ENCODE assay signal across 8 mouse cellular contexts in the genomic region with DNA sequence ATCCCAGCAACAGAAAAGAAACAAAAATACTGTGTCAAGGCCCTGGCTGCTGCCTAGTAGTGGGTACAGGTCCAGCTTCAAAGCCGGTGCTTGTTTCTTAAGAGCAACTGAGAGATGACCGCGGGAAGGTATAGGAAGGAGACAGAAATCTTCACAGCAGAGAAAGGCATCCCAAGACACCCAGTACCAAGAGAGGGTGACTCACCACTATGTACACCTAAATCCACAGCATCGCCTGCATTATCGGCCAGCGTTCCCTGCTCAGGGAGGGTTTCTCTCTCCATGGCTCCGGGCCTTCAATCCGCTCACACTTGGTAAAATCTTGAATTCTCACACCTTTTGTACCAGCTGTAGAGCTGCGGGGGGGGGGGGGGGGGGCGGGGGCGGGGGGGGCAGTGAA. TPM values are rescaled to one million over a fixed set of nuclear protein-coding genes. Genes with fewer than 3 reads are reported as not detected.
DNase-seq lines count a peak whose midpoint lies in the region; ATAC-seq and TF ChIP-seq lines count a peak whose summit lies in the region.

Nsmce4a (minus strand) TSS at position 298 of the 400 bp plus-strand sequence.

- DNase-seq in heart, adult 11 months, result peak; percentile 78
- DNase-seq in heart, adult 9 months (ENCODE audit: low spot score in 2 of 2), result no peak
- no peak for DNase-seq in adrenal gland, postnatal 10 days
- no peak for DNase-seq in gastrocnemius, adult 2 months
- DNase-seq in hindbrain, embryonic 14.5 days (ENCODE audit: low spot score), result no peak
- no peak for DNase-seq in spleen, postnatal 14 days (ENCODE audit: low spot score in 2 of 2)
- DNase-seq in cerebellum, adult 8-10 months, result no peak

- no peaks in the 10 kb centered on the region for H3K36me3 ChIP-seq in hindbrain, embryonic 14.5 days (replicated peaks; ENCODE audit: control insufficient read depth, insufficient read depth)
- H3K36me3 ChIP-seq in liver, embryonic 15.5 days (replicated peaks), result no peaks in the 10 kb centered on the region

- TF ChIP-seq CTCF in gastrocnemius, adult 2 months (IDR thresholded peaks at IDR 0.05), result no peak

- no peak within 1 kb of the TSS for H3K9ac ChIP-seq in hindbrain, embryonic 14.5 days
- H3K9ac ChIP-seq in liver, embryonic 15.5 days, result no peak within 1 kb of the TSS

- no peak for ATAC-seq in hindbrain, embryonic 14.5 days (ENCODE audit: low FRiP score)
- ATAC-seq in liver, embryonic 15.5 days (ENCODE audit: insufficient read depth), result no peak

- H3K27me3 ChIP-seq in hindbrain, embryonic 14.5 days (ENCODE audit: control insufficient read depth, insufficient read depth, low read length), result no peaks in the 10 kb centered on the region
- H3K27me3 ChIP-seq in liver, embryonic 15.5 days, result no peaks in the 10 kb centered on the region

- WGBS in hindbrain, embryonic 14.5 days, result 91% methylated on average over 8 of the region's 11 CpGs
- 66% methylated on average over 11 of the region's 11 CpGs for WGBS in liver, embryonic 15.5 days (ENCODE audit: insufficient replicate concordance)

- peak within 1 kb of the TSS; percentile 9; the same call in 1 of the 2 replicates for H3K4me3 ChIP-seq in gastrocnemius, adult 2 months
- no peak within 1 kb of the TSS for H3K4me3 ChIP-seq in hindbrain, embryonic 14.5 days (replicated peaks; ENCODE audit: low read length)
- no peak within 1 kb of the TSS for H3K4me3 ChIP-seq in liver, embryonic 15.5 days (replicated peaks)

- H3K27ac ChIP-seq in gastrocnemius, adult 2 months, result peak within 1 kb of the TSS; percentile 92
- no peak within 1 kb of the TSS for H3K27ac ChIP-seq in hindbrain, embryonic 14.5 days
- H3K27ac ChIP-seq in liver, embryonic 15.5 days (replicated peaks), result no peak within 1 kb of the TSS

- intact Hi-C loops in gastrocnemius, adult 2 months (cut with DNase I), result no loop called here

- H3K4me2 ChIP-seq in hindbrain, embryonic 14.5 days (replicated peaks), result no peak within 1 kb of the TSS
- H3K4me2 ChIP-seq in liver, embryonic 15.5 days, result no peak within 1 kb of the TSS

- no peaks in the 10 kb centered on the region for H3K9me3 ChIP-seq in hindbrain, embryonic 14.5 days (ENCODE audit: control insufficient read depth, low read length)
- H3K9me3 ChIP-seq in liver, embryonic 15.5 days (replicated peaks), result no peaks in the 10 kb centered on the region

- no peaks in the 10 kb centered on the region for H3K4me1 ChIP-seq in hindbrain, embryonic 14.5 days (replicated peaks; ENCODE audit: control insufficient read depth, insufficient read depth, low read length)
- no peaks in the 10 kb centered on the region for H3K4me1 ChIP-seq in liver, embryonic 15.5 days (replicated peaks)

RNA-seq across cellular contexts. Expression of gene Nsmce4a, which starts in this region (rescaled TPM):
- 10 to 100 TPM; 60.1 to 72.7 TPM for total RNA-seq in adrenal gland, postnatal 10 days (2021)
- total RNA-seq in gastrocnemius, adult 2 months (2021), result 10 to 100 TPM; 28.6 to 33.8 TPM
- 96.7 and 99.6 TPM in 2 replicates for polyA plus RNA-seq in hindbrain, embryonic 14.5 days (2014; fragmentation: Nextera tagmentation; extraction: Ambion mirVana)
- polyA plus RNA-seq in liver, embryonic 15.5 days (2015; fragmentation: Nextera tagmentation; extraction: Ambion mirVana), result 83.9 and 90.7 TPM in 2 replicates
